Comparison of ENCODE assay signal across 9 mouse cellular contexts in the genomic region with DNA sequence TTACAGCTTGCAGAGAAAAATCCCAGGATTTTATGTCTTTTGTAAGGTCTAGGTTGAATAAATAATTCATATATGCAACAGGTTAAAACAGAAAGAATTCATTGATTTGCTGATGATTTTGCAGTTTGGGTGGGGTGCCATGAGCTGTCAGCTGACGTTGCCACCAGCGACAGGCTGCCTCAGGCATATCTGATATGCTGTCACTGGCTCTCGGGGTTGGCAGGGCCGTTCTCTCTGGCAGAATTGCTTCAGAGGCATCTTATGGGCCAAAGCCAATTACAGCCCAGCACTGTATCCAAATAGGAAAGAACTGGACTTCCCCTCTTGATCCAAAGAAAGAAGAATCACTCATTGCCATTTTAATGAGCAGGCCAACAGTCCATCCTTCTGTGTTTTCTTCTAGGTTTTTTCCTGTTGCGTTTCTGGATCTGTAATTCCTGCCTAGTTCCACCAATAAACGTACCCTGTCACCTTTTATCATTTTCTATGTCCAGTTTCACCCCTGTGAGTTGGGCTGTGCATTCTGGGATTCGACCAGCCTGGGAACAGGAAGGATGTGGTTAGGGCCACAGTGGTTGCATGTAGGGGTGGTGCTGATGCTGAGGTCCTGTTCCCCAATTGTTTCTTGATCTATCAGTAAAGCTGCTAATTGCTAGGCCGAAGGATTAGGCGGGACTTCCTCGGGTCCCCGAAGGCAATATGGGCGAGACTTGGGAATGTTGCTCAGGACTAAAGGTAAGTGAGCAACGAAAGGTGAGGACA.
"Had no signal": no experiment of that assay in that cellular context is flagged by ENCODE, and none has a peak within 500 bp of the region (broad histone marks: within the 10 kb centered on the region; RNA-seq: fewer than 3 reads in every experiment).

No protein-coding gene starts in this region.

- ATAC-seq: liver, embryonic 12.5 days; midbrain, embryonic 15.5 days had no signal

- DNase-seq: kidney, adult 8-10 months; kidney, postnatal 25 days; lung, embryonic 14.5 days; lung, postnatal 14 days; retina, postnatal 1 day; thymus, adult 2 months; thymus, postnatal 25 days had no signal
